Comparison of ENCODE assay signal across 16 mouse cellular contexts in the genomic region with DNA sequence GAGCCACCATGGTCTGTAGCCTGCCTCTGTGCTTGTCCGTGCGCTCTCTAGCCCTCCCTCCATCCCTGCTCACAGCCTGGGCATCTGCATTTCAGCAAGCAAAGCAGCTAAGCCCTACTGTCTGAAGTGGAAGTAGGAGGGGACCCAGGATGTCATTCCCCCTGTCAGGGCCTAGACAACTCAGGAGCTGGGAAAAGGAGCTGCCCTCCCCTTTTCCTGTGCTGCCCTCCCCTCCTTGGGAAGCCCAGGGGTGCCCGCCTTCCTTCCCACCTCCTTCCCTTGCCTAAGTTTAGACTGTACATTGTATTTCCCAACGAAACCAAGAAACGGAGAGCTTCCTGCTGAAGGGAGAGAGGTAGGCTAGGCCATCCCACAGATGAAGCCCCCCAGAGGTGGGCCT. TPM values are rescaled to one million over a fixed set of nuclear protein-coding genes. Genes with fewer than 3 reads are reported as not detected.
A peak's percentile ranks its signal among the peaks of the same experiment; 100 is the strongest.
DNase-seq lines count a peak whose midpoint lies in the region; ATAC-seq and TF ChIP-seq lines count a peak whose summit lies in the region.
"Had no signal": no experiment of that assay in that cellular context is flagged by ENCODE, and none has a peak within 500 bp of the region (broad histone marks: within the 10 kb centered on the region; RNA-seq: fewer than 3 reads in every experiment).

No protein-coding gene starts in this region.

- H3K4me3 ChIP-seq in heart, embryonic 15.5 days = no peak overlapping the region
- no peak overlapping the region for H3K4me3 ChIP-seq in testis, adult 2 months (ENCODE audit: control insufficient read depth, low read depth, low read length)
- H3K4me3 ChIP-seq in liver, postnatal 0 days (ENCODE audit: low read depth, low read length) = no peak overlapping the region
- H3K4me3 ChIP-seq in left cerebral cortex, adult 2 months = no peak overlapping the region
- H3K4me3 ChIP-seq: megakaryocyte, embryonic 14.5 days; neural tube, embryonic 15.5 days had no signal

- no peak for DNase-seq in heart, adult 8-10 months (ENCODE audit: low spot score)
- DNase-seq in testis, postnatal 14 days (ENCODE audit: low spot score) = no peak
- peak; percentile 55 for DNase-seq in kidney, postnatal 36 days
- no peak for DNase-seq in liver, postnatal 0 days
- no peak for DNase-seq in left cerebral cortex, adult 18-20 months (ENCODE audit: low spot score in 2 of 2)
- DNase-seq in left cerebral cortex, adult 2 months (ENCODE audit: extremely low spot score in 1 of 2, low spot score in 2 of 2) = no peak
- DNase-seq: cerebellum, postnatal 36 days; layer of hippocampus, adult 9-11 months; thymus, adult 2 months had no signal

- H3K27ac ChIP-seq in heart, embryonic 15.5 days = peak overlapping the region; percentile 55
- H3K27ac ChIP-seq in testis, adult 2 months (ENCODE audit: control insufficient read depth, insufficient read depth, low read depth, low read length) = peak overlapping the region; percentile 36
- 0 out of 2 replicates have a peak overlapping the region, but pooled peaks have one; percentile 7 for H3K27ac ChIP-seq in liver, postnatal 0 days (ENCODE audit: low read depth)
- no peak overlapping the region for H3K27ac ChIP-seq in left cerebral cortex, adult 2 months
- H3K27ac ChIP-seq: hindbrain, postnatal 0 days; neural tube, embryonic 15.5 days had no signal

- ATAC-seq in heart, embryonic 15.5 days (replicated peaks; ENCODE audit: insufficient number of reproducible peaks, insufficient read depth, low FRiP score, low read depth) = no peak
- peak; percentile 18 for ATAC-seq in liver, postnatal 0 days
- ATAC-seq: forebrain, embryonic 14.5 days; hindbrain, postnatal 0 days had no signal

- no peak; the same call in 1 of the 2 replicates for TF ChIP-seq EP300 in liver, postnatal 0 days (IDR thresholded peaks at IDR 0.05; ENCODE audit: low read depth)

- 68% methylated on average over 5 of the region's 5 CpGs for WGBS in heart, embryonic 15.5 days
- 71% methylated on average over 5 of the region's 5 CpGs for WGBS in liver, postnatal 0 days (ENCODE audit: insufficient replicate concordance)

- no peak overlapping the region for H3K4me2 ChIP-seq in heart, embryonic 15.5 days
- H3K4me2 ChIP-seq in liver, postnatal 0 days (ENCODE audit: low read depth, low read length) = no peak overlapping the region
- H3K4me2 ChIP-seq: neural tube, embryonic 15.5 days had no signal

- TF ChIP-seq POLR2A in testis, adult 2 months (IDR thresholded peaks at IDR 0.05; ENCODE audit: control insufficient read depth, low read depth, low read length) = no peak

- H3K9me3 ChIP-seq in heart, embryonic 15.5 days (replicated peaks) = no peaks in the 10 kb centered on the region
- H3K9me3 ChIP-seq in liver, postnatal 0 days (ENCODE audit: low read length) = no peaks in the 10 kb centered on the region
- H3K9me3 ChIP-seq: neural tube, embryonic 15.5 days had no signal

- no peak overlapping the region for H3K9ac ChIP-seq in heart, embryonic 15.5 days
- no peak overlapping the region for H3K9ac ChIP-seq in liver, postnatal 0 days (replicated peaks)
- H3K9ac ChIP-seq: neural tube, embryonic 15.5 days had no signal

- TF ChIP-seq CTCF in testis, adult 2 months (IDR thresholded peaks at IDR 0.05; ENCODE audit: control insufficient read depth, insufficient read depth, insufficient replicate concordance, low read depth, low read length) = no peak
- no peak for TF ChIP-seq CTCF in liver, postnatal 0 days (IDR thresholded peaks at IDR 0.05; ENCODE audit: low read depth)
- TF ChIP-seq CTCF in left cerebral cortex, adult 2 months (IDR thresholded peaks at IDR 0.05) = no peak

- intact Hi-C loops in left cerebral cortex, adult 2 months (cut with DNase I) = no loop called here

- H3K4me1 ChIP-seq in heart, embryonic 15.5 days (replicated peaks) = peaks cover 18% of the 10 kb centered on the region
- no peaks in the 10 kb centered on the region for H3K4me1 ChIP-seq in testis, adult 2 months (ENCODE audit: control insufficient read depth, insufficient read depth, low read length)
- H3K4me1 ChIP-seq in liver, postnatal 0 days (ENCODE audit: insufficient read depth) = no peaks in the 10 kb centered on the region; the same call in 1 of the 2 replicates
- H3K4me1 ChIP-seq: neural tube, embryonic 15.5 days had no signal

- H3K36me3 ChIP-seq in heart, embryonic 15.5 days = peaks cover 34% of the 10 kb centered on the region
- H3K36me3 ChIP-seq in testis, adult 2 months (ENCODE audit: control insufficient read depth, insufficient read depth, low read length) = peaks cover 4% of the 10 kb centered on the region; the same call in 1 of the 2 replicates
- peaks cover 30% of the 10 kb centered on the region for H3K36me3 ChIP-seq in liver, postnatal 0 days (replicated peaks; ENCODE audit: insufficient read depth, low read length)

- no peaks in the 10 kb centered on the region for H3K27me3 ChIP-seq in heart, embryonic 15.5 days
- no peaks in the 10 kb centered on the region for H3K27me3 ChIP-seq in testis, adult 2 months (ENCODE audit: control insufficient read depth, insufficient read depth, low read length)
- no peaks in the 10 kb centered on the region for H3K27me3 ChIP-seq in liver, postnatal 0 days (ENCODE audit: insufficient read depth, low read length)
- H3K27me3 ChIP-seq: megakaryocyte, embryonic 14.5 days; neural tube, embryonic 15.5 days had no signal

RNA-seq across cellular contexts. Expression of gene Eva1b, which starts 6.5 kb away (rescaled TPM):
- 28.0 and 37.7 TPM in 2 replicates for polyA plus RNA-seq in heart, embryonic 15.5 days (2015; fragmentation: Nextera tagmentation; extraction: Ambion mirVana)
- total RNA-seq in heart, adult 8-10 months (2022) = 10 to 100 TPM in 1 of 4 experiments, 1 to 10 TPM in 3; 7.3 to 12.4 (median 9.0) TPM
- polyA plus RNA-seq in testis, adult 2 months (2012; rRNA removed) = 5.4 and 6.2 TPM in 2 replicates
- polyA plus RNA-seq in liver, postnatal 0 days (2015; fragmentation: Nextera tagmentation; extraction: Ambion mirVana) = 17.1 and 17.7 TPM in 2 replicates
- 1 to 10 TPM; 2.4 to 2.9 TPM for total RNA-seq in left cerebral cortex, adult 18-20 months (2021)
- total RNA-seq in left cerebral cortex, adult 2 months (2021) = 1 to 10 TPM; 3.1 to 3.8 TPM

RNA-seq across cellular contexts. Expression of gene Sh3d21, which starts 22.3 kb away (rescaled TPM):
- 3.3 and 4.1 TPM in 2 replicates for polyA plus RNA-seq in heart, embryonic 15.5 days (2015; fragmentation: Nextera tagmentation; extraction: Ambion mirVana)
- 1 to 10 TPM; 1.6 to 2.2 (median 2.1) TPM for total RNA-seq in heart, adult 8-10 months (2022)
- 285 and 337 TPM in 2 replicates for polyA plus RNA-seq in testis, adult 2 months (2012; rRNA removed)
- 2.4 and 2.7 TPM in 2 replicates for polyA plus RNA-seq in liver, postnatal 0 days (2015; fragmentation: Nextera tagmentation; extraction: Ambion mirVana)
- under 1 TPM; 0.59 to 0.77 TPM for total RNA-seq in left cerebral cortex, adult 18-20 months (2021)
- total RNA-seq in left cerebral cortex, adult 2 months (2021) = 1 to 10 TPM in 1 of 2 experiments, under 1 TPM in 1; 0.86 to 1.1 TPM
- total RNA-seq: monocyte, adult 5-6 weeks had no signal

RNA-seq across cellular contexts. Expression of gene Stk40, which starts 37.3 kb away (rescaled TPM):
- 20.6 and 27.2 TPM in 2 replicates for polyA plus RNA-seq in heart, embryonic 15.5 days (2015; fragmentation: Nextera tagmentation; extraction: Ambion mirVana)
- total RNA-seq in heart, adult 8-10 months (2022) = 10 to 100 TPM; 37.8 to 61.9 (median 52.4) TPM
- polyA plus RNA-seq in testis, adult 2 months (2012; rRNA removed) = 33.5 and 33.9 TPM in 2 replicates
- polyA plus RNA-seq in liver, postnatal 0 days (2015; fragmentation: Nextera tagmentation; extraction: Ambion mirVana) = 11.3 and 12.1 TPM in 2 replicates
- total RNA-seq in left cerebral cortex, adult 18-20 months (2021) = 10 to 100 TPM; 43.5 to 48.3 TPM
- total RNA-seq in left cerebral cortex, adult 2 months (2021) = 10 to 100 TPM; 39.8 to 56.4 TPM

RNA-seq across cellular contexts. Expression of gene Lsm10, which starts 44.6 kb away (rescaled TPM):
- polyA plus RNA-seq in heart, embryonic 15.5 days (2015; fragmentation: Nextera tagmentation; extraction: Ambion mirVana) = 42.2 and 43.2 TPM in 2 replicates
- 10 to 100 TPM; 17.3 to 19.5 (median 18.4) TPM for total RNA-seq in heart, adult 8-10 months (2022)
- polyA plus RNA-seq in testis, adult 2 months (2012; rRNA removed) = 41.9 and 43.5 TPM in 2 replicates
- polyA plus RNA-seq in liver, postnatal 0 days (2015; fragmentation: Nextera tagmentation; extraction: Ambion mirVana) = 24.7 and 27.7 TPM in 2 replicates
- total RNA-seq in left cerebral cortex, adult 18-20 months (2021) = 10 to 100 TPM; 12.2 to 17.6 TPM
- total RNA-seq in left cerebral cortex, adult 2 months (2021) = 10 to 100 TPM; 11.3 to 14.4 TPM

Comparison
In these comparisons a context has a peak if more than half of its experiments do, and no peak if none do; other contexts are left out.
1. DNase-seq: peak in kidney, postnatal 36 days (2 of 2); none in heart, adult 8-10 months (single experiment), testis, postnatal 14 days (single experiment), liver, postnatal 0 days (single experiment), left cerebral cortex, adult 18-20 months (0 of 2) and left cerebral cortex, adult 2 months (0 of 2).